Mouse (Mus musculus) layer of hippocampus, postnatal 14 days (tissue): ENCODE measurements around the gene Zfp384. TPM values are rescaled to one million over a fixed set of nuclear protein-coding genes. Genes with fewer than 3 reads are reported as not detected.
"Not testable (repeated sequence)": the region's sequence is repeated elsewhere in the genome, so short reads cannot be mapped to it uniquely, and the experiment has no call there.

Source experiments
- DNase-seq, 2 experiments: peaks; one replicate each; pipeline ENCODE4 v3.0.0; 2021 to 2022; ENCODE audit warnings: low spot score in 2 of 2, mixed read lengths in 1 of 2
- total RNA-seq, 2 experiments: library from RNA; stranded (reverse); gene quantifications; 2 replicates each; pipeline ENCODE4 v1.2.3; 2021

Gene Zfp384
- total RNA-seq, 2 experiments from 2014 or later = 41.9 to 49.2 TPM

GRCm38 (mm10) chr6:125009181-125010073 lies 482 bp downstream of the Zfp384 start:
- DNase-seq = peak; percentile 67 to 80

GRCm38 (mm10) chr6:125017682-125018081 lies 8.7 kb downstream of the Zfp384 start:
- DNase-seq = no peak

- not testable (repeated sequence) for DNase-seq
Measured at GRCm38 (mm10) chr6:125030532-125030931, 21.6 kb downstream of the Zfp384 start.

- DNase-seq = no peak
Measured at GRCm38 (mm10) chr6:125031604-125032003, 22.7 kb downstream of the Zfp384 start.

- DNase-seq = no peak
Measured at GRCm38 (mm10) chr6:125038666-125039065, 29.7 kb downstream of the Zfp384 start.

- DNase-seq = no peak
Measured at GRCm38 (mm10) chr6:125039131-125039530, 30.2 kb downstream of the Zfp384 start.

GRCm38 (mm10) chr6:125039533-125040153 lies 30.7 kb downstream of the Zfp384 start, which contains the start of gene Ing4:
Ing4 (plus strand) TSS chr6:125039760.
- DNase-seq = peak; percentile 83 to 95

GRCm38 (mm10) chr6:125040221-125040620 lies 31.3 kb downstream of the Zfp384 start:
- no peak for DNase-seq

- DNase-seq = no peak
Measured at GRCm38 (mm10) chr6:125041047-125041446, 32.1 kb downstream of the Zfp384 start.

GRCm38 (mm10) chr6:125042081-125042480 lies 33.1 kb downstream of the Zfp384 start:
- no peak for DNase-seq

GRCm38 (mm10) chr6:125046691-125047090 lies 37.7 kb downstream of the Zfp384 start:
- DNase-seq = peak; percentile 68 to 87

- DNase-seq = no peak
Measured at GRCm38 (mm10) chr6:125049678-125050077, 40.7 kb downstream of the Zfp384 start, which contains the start of gene Acrbp. Acrbp (plus strand) TSS chr6:125049689.

GRCm38 (mm10) chr6:125051237-125051636 lies 42.3 kb downstream of the Zfp384 start:
- DNase-seq = no peak

GRCm38 (mm10) chr6:125061493-125061892 lies 52.5 kb downstream of the Zfp384 start:
- no peak for DNase-seq

GRCm38 (mm10) chr6:125062511-125062910 lies 53.6 kb downstream of the Zfp384 start:
- DNase-seq = no peak

GRCm38 (mm10) chr6:125063906-125064305 lies 55.0 kb downstream of the Zfp384 start:
- no peak for DNase-seq

GRCm38 (mm10) chr6:125065223-125065622 lies 56.3 kb downstream of the Zfp384 start:
- not testable (repeated sequence) for DNase-seq

- no peak for DNase-seq
Measured at GRCm38 (mm10) chr6:125067571-125067995, 58.6 kb downstream of the Zfp384 start, which contains the start of gene Lpar5. Lpar5 (plus strand) TSS chr6:125067920.

- DNase-seq = no peak
Measured at GRCm38 (mm10) chr6:125071170-125071895, 62.4 kb downstream of the Zfp384 start.

GRCm38 (mm10) chr6:125071896-125072279 lies 62.9 kb downstream of the Zfp384 start:
- peak; percentile 64 to 67 for DNase-seq

GRCm38 (mm10) chr6:125073825-125074224 lies 64.9 kb downstream of the Zfp384 start:
- no peak for DNase-seq
